Mouse (Mus musculus): Measurements from ENCODE around the gene Mrpl39.

Mrpl39 gene

GRCm38 (mm10) chr16:84698708-84699107, 36.8 kb downstream of the Mrpl39 start:
- DNase-seq (ENCODE audit: low spot score in 2 of 2): no peak

DNA sequence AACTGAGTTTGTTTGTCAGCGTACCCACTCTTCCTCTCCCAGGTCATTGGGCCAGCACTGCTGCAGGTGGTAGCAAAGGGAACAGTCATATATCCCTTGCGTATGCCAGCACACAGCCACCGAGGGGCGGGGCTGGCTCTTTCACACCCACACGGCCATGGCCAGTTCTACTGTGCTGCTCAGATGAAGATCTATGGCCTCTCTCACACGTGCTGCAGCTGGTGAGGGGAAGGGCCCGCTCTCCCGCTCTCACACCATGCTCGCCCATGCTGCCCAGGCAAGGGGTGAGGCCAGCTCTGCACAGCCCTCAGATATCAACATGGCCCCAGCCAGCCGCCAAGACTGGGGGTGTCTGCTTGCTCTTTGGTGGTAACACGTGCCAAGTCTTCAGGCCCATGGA, 39.4 kb downstream of the Mrpl39 start:
- no peak for DNase-seq (ENCODE audit: low spot score in 2 of 2)

DNA sequence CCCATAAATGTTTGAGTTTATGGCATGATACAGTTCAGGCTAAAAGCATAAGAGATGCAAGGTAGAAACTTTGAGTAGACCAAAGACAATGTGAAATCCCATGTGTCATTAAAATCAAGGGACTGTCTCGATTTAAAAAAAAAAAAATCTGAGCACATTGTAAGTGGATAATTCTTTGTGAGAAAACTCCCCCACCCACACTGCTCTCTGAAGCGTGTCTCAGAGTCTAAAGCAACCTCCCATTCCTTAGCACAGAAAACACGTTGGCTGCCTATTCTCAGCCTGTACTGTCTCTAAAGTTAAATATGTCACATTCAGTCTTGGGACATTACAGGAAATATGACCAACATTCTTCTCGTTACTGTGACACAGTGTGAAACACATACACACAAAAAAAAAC, 53.6 kb downstream of the Mrpl39 start:
- DNase-seq (ENCODE audit: low spot score in 2 of 2): peak in 1 of 2 experiments; percentile 14

DNA sequence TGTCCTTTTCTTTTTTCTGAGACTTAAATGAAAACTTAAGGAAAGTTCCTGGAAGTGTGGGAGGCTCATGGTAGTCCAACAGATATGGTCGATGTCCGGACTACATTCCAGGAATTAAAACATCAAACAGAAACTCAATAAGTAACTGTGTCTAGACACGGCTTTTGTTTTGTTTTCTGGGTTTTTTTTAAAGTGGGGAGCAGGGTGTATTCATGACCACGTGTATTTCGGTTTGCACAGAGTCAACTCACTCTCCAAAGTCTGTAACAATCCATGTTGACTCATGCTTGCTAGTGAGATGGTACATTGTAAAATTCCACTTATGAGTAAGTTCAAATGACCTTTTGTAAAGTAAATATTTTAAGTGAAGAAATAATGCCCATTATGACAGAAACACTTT, 54.8 kb downstream of the Mrpl39 start:
- DNase-seq (ENCODE audit: low spot score in 2 of 2): no peak

DNA sequence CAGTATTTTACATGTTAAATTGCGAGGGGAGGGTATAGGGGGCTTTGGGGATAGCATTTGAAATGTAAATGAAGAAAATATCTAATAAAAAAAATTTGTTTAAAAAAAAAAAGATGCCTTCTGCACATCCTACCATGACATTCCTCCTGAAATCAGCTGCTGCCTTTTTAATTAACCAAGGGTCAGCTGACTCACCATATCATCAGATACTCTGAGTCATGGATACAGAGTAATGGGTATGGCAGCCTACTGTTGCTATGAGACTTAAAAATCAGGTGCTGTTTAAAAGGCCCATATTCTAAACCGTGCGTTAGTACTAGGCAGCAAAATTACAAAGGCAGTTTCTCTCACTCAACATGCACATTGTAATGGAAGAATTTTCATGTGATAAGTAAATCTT, 58.2 kb downstream of the Mrpl39 start:
- no peak for DNase-seq (ENCODE audit: low spot score in 2 of 2)
